Mouse (Mus musculus) lung, postnatal 0 days (tissue): ENCODE measurements at regions not wholly inside any gene's neighbourhood (a gene's known extent, or its start where the extent isn't known, plus 50 kb on each side); places are given as distances from the start of the nearest gene placed in this dataset.

Experiments
- CTCF ChIP-seq: IDR thresholded peaks from 2 replicates; pipeline ENCODE4 v1.5.1; 2016; ENCODE audit warnings: antibody characterized with exemption, mild to moderate bottlenecking
- EP300 ChIP-seq: IDR thresholded peaks from 2 replicates; pipeline ENCODE4 v1.6.1; 2016; ENCODE audit warnings: antibody characterized with exemption, mild to moderate bottlenecking, control low read depth

DNA sequence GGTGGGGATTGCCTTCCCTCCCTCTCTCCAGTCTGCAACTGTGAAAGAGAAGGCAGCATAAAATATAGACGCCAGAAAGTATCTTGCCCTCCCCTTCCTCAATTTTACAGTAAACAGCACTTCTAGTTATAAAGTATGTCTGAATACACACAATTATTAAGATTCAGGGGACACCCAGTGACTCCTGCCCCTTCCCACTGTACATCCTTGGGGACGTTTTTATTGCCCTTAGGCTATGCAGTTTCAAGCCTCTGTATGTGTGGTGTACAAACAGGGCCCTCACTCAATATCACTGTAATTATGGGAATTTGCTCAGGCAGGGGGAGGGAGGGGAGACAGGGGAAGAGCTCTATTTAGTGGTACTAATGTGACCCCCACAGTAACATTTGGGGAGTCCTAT, 519.6 kb upstream of the Sall1 start:
- no peak for TF ChIP-seq CTCF
- no peak for TF ChIP-seq EP300
